Comparison of ENCODE assay signal across 25 mouse cellular contexts in genomic region chr6:30160408-30160807, GRCm38 (mm10).
A peak's percentile ranks its signal among the peaks of the same experiment; 100 is the strongest.
DNase-seq lines count a peak whose midpoint lies in the region; ATAC-seq and TF ChIP-seq lines count a peak whose summit lies in the region.
"Had no signal": no experiment of that assay in that cellular context is flagged by ENCODE, and none has a peak within 500 bp of the region (broad histone marks: within the 10 kb centered on the region; RNA-seq: fewer than 3 reads in every experiment).

No protein-coding gene starts in this region.

- no peak overlapping the region for H3K4me2 ChIP-seq in heart, embryonic 13.5 days
- H3K4me2 ChIP-seq: embryonic facial prominence, embryonic 13.5 days; embryonic facial prominence, embryonic 15.5 days; forebrain, embryonic 13.5 days; forebrain, embryonic 15.5 days had no signal

- ATAC-seq in heart, embryonic 13.5 days (ENCODE audit: extremely low read depth, insufficient number of reproducible peaks, low FRiP score, low TSS enrichment): no peak
- ATAC-seq: CD4-positive, CD25-positive, alpha-beta regulatory T cell, adult 4 months; forebrain, embryonic 13.5 days; forebrain, embryonic 15.5 days; forebrain, postnatal 0 days had no signal

- H3K27me3 ChIP-seq in heart, embryonic 13.5 days (replicated peaks): 0 out of 2 replicates have a peak, but pooled peaks cover 5% of the 10 kb centered on the region
- H3K27me3 ChIP-seq in E14TG2a.4 (ENCODE audit: insufficient read depth, low read length): no peaks in the 10 kb centered on the region
- peaks cover 19% of the 10 kb centered on the region for H3K27me3 ChIP-seq in forebrain, embryonic 10.5 days (ENCODE audit: poor library complexity, severe bottlenecking)
- H3K27me3 ChIP-seq: embryonic facial prominence, embryonic 13.5 days; embryonic facial prominence, embryonic 15.5 days; forebrain, embryonic 15.5 days had no signal

- in situ Hi-C loops in ES-E14 (cut with MboI; ENCODE audit: low sequenced_read_pairs in 2 of 2, unreplicated experiment in 2 of 2): no loop called here

- H3K9me3 ChIP-seq in heart, embryonic 13.5 days: no peaks in the 10 kb centered on the region
- H3K9me3 ChIP-seq in E14TG2a.4 (ENCODE audit: low read length): no peaks in the 10 kb centered on the region
- no peaks in the 10 kb centered on the region for H3K9me3 ChIP-seq in ES-E14 (ENCODE audit: control insufficient read depth, insufficient read depth, low read depth, low read length)
- no peaks in the 10 kb centered on the region for H3K9me3 ChIP-seq in forebrain, embryonic 10.5 days
- H3K9me3 ChIP-seq: embryonic facial prominence, embryonic 13.5 days; embryonic facial prominence, embryonic 15.5 days; forebrain, embryonic 13.5 days; forebrain, embryonic 15.5 days; G1E had no signal

- no peak overlapping the region for H3K4me3 ChIP-seq in heart, embryonic 13.5 days
- H3K4me3 ChIP-seq in E14TG2a.4 (replicated peaks; ENCODE audit: low read length) (peak overlapping the region; percentile 56), ES-E14 (ENCODE audit: insufficient read depth in 1 of 2, low read depth in 1 of 2, low read length in 2 of 2, poor library complexity in 1 of 2, severe bottlenecking in 1 of 2) (no peak overlapping the region)
- no peak overlapping the region for H3K4me3 ChIP-seq in forebrain, embryonic 10.5 days
- H3K4me3 ChIP-seq: embryonic facial prominence, embryonic 13.5 days; embryonic facial prominence, embryonic 15.5 days; erythroblast, embryonic 14.5 days; forebrain, embryonic 13.5 days; forebrain, embryonic 15.5 days had no signal

- TF ChIP-seq CTCF in E14TG2a.4 (conservative IDR thresholded peaks at IDR 0.05; ENCODE audit: low read length): no peak

- intact Hi-C loops in heart, postnatal 14 days (cut with DNase I): no loop called here

- no peak for DNase-seq in heart, postnatal 14 days
- DNase-seq in ES-E14 (ENCODE audit: low read depth, low spot score): no peak
- no peak for DNase-seq in retina, embryonic 14.5 days (ENCODE audit: low spot score)
- no peak for DNase-seq in layer of hippocampus, postnatal 10 days (ENCODE audit: low spot score in 2 of 2)
- no peak for DNase-seq in forebrain, embryonic 10.5 days (ENCODE audit: extremely low spot score, low spot score)
- DNase-seq: adrenal gland, adult 2 months; adrenal gland, postnatal 10 days; adrenal gland, postnatal 25 days; cerebellum, adult 11 months; cerebellum, adult 18-20 months; cerebellum, adult 8-10 months; cerebellum, adult 9-11 months; cerebellum, postnatal 14 days; cerebellum, postnatal 36 days; embryo, embryonic 11 days; forebrain, postnatal 0 days had no signal

- 55% methylated on average over 4 of the region's 4 CpGs for WGBS in heart, embryonic 13.5 days
- WGBS in forebrain, embryonic 10.5 days: 76% methylated on average over 4 of the region's 4 CpGs

- no peak overlapping the region for H3K27ac ChIP-seq in heart, embryonic 13.5 days (replicated peaks)
- peak overlapping the region; percentile 47; the same call in 1 of the 2 replicates for H3K27ac ChIP-seq in ES-E14 (ENCODE audit: insufficient read depth, low read depth, low read length, poor library complexity, severe bottlenecking)
- H3K27ac ChIP-seq in forebrain, embryonic 10.5 days: no peak overlapping the region
- H3K27ac ChIP-seq: embryonic facial prominence, embryonic 13.5 days; embryonic facial prominence, embryonic 15.5 days; forebrain, embryonic 13.5 days; forebrain, embryonic 15.5 days had no signal

- no peaks in the 10 kb centered on the region for H3K36me3 ChIP-seq in heart, embryonic 13.5 days
- H3K36me3 ChIP-seq in E14TG2a.4 (ENCODE audit: insufficient read depth, low read length): peaks cover 26% of the 10 kb centered on the region
- peaks cover 13% of the 10 kb centered on the region; the same call in 1 of the 2 replicates for H3K36me3 ChIP-seq in ES-E14 (ENCODE audit: control insufficient read depth, insufficient read depth, low read length, poor library complexity, severe bottlenecking)
- peaks cover 4% of the 10 kb centered on the region for H3K36me3 ChIP-seq in forebrain, embryonic 10.5 days (replicated peaks)
- H3K36me3 ChIP-seq: embryonic facial prominence, embryonic 15.5 days; forebrain, embryonic 15.5 days; G1E had no signal

- peaks cover 35% of the 10 kb centered on the region for H3K4me1 ChIP-seq in heart, embryonic 13.5 days
- H3K4me1 ChIP-seq in E14TG2a.4 (replicated peaks; ENCODE audit: low read depth, low read length) (peaks cover 89% of the 10 kb centered on the region), ES-E14 (ENCODE audit: control insufficient read depth in 2 of 2, insufficient read depth in 2 of 2, low read length in 2 of 2, poor library complexity in 1 of 2) (peaks cover 21 to 47% of the 10 kb centered on the region in 2 experiments)
- peaks cover 25% of the 10 kb centered on the region for H3K4me1 ChIP-seq in forebrain, embryonic 10.5 days
- H3K4me1 ChIP-seq: forebrain, embryonic 13.5 days; forebrain, embryonic 15.5 days had no signal

- 0 out of 2 replicates have a peak overlapping the region, but pooled peaks have one; percentile 14 for H3K9ac ChIP-seq in heart, embryonic 13.5 days
- H3K9ac ChIP-seq in ES-E14 (ENCODE audit: insufficient read depth, low read depth, low read length, poor library complexity, severe bottlenecking): no peak overlapping the region
- H3K9ac ChIP-seq: embryonic facial prominence, embryonic 13.5 days; embryonic facial prominence, embryonic 15.5 days; forebrain, embryonic 13.5 days; forebrain, embryonic 15.5 days; forebrain, postnatal 0 days had no signal

TF ChIP-seq in ES-E14, 5 proteins besides CTCF, POLR2A, EP300 and RAD21:
- no peak for TF ChIP-seq ZC3H11A (IDR thresholded peaks at IDR 0.05; ENCODE audit: borderline replicate concordance, low read depth, low read length)
- no peak for TF ChIP-seq HCFC1 (IDR thresholded peaks at IDR 0.05; ENCODE audit: borderline replicate concordance, insufficient read depth, low read length)
- TF ChIP-seq ZNF384 (IDR thresholded peaks at IDR 0.05; ENCODE audit: low read depth, low read length): no peak
- no peak for TF ChIP-seq MAFK (IDR thresholded peaks at IDR 0.05; ENCODE audit: insufficient read depth, low read depth, low read length)
- TF ChIP-seq CHD2 (IDR thresholded peaks at IDR 0.05; ENCODE audit: low read depth, low read length): no peak
